Mouse (Mus musculus) spleen, postnatal 14 days (tissue): ENCODE measurements around the gene Enah.

Experiments
- DNase-seq, 2 experiments: peaks; one replicate each; pipeline ENCODE4 v3.0.0; 2021 to 2022; ENCODE audit warnings: low spot score in 2 of 2

The Enah gene

DNA sequence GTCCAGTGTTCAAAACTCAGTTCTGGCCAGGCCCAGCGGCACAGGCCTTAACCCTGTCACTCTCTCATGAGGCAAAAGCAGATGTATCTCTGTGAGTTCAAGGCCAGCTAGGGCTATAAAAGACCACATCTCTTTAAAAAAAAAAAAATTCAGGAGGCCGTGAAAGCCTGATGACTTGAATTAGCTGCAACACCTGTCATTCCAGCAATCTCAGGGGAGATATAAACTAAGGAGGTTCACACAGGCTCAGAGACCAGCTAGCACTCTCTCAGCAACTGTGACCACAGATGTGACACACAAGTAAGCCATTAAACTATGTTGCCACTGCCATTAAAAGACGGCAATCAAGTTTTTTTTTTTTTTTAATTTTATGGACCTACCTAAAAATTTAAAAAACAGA lies 56.0 kb downstream of the Enah start:
- DNase-seq = no peak

DNA sequence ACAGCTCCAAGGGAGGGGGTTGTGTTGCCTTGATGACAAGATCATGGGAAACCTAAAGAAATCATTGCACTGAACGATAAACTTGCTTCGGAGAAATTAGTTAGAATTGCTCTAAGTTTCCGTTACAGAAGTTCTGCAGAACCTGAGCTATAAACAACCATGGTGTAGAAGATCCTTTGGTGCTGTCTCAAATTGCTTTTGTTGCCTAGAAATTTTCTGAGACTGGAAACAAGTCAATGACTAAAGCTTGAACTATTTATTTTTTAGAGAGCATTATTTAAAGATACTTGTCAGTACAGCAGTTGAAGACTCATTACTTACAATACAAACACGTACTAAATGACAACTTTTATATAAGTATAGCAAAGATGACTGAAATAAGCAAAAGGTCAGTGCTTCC lies 56.4 kb downstream of the Enah start:
- DNase-seq = no peak

DNA sequence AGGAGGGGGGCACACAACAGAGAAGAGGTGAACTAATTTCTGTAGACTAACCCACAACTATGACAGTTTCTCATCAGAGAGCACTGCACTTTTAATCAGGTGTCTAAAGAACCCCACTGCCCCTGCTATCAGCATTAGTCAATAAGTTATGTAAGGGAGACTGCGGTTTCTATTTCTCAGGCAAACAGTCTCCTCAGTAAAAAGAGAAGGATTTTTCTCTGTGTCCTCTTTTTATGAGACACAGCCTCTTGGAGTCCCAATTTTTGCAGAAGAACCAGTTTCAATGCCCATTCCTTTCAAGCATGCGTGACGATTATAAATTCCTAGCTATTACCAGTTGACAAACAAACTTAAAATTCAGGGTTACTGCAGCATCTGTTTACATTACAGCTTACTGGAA lies 59.4 kb downstream of the Enah start:
- no peak for DNase-seq

DNA sequence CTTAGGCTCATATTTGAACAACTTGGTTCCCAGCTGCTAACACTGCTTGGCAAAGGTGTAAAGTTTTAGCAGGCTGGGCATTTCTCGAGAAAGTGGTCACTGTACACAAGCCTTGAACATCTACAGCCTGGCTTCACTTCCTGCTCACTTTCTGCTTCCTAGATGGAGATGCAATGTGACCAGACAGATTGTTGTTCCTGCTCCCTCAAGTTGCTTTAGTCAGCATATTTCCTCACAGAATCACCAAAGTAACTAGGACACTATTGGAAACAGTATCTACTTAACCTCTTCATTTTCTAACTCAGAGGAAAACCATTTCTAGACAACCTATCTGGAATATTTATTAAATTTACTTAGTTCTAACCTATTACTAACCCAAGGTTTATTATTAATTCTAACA lies 61.4 kb downstream of the Enah start:
- no peak for DNase-seq

DNA sequence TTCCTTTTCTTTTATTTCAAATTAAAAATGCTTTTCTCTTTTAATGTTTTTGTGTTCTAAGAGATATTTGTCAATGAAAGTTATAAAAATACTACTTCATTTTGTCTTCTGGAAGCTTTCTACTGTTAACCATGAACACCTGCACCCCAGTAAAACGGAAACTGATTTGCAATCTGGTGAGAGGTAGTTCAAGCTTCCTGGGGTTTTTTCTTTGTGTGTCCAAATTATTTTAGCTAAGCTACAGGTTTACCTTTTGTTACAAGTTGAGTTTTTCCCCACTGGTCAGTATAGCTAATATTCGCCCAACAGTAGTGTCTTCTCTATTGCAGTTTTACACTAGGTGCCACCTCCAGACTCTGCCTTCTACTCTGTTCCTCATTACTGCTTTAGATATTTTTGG lies 62.1 kb downstream of the Enah start:
- no peak for DNase-seq

DNA sequence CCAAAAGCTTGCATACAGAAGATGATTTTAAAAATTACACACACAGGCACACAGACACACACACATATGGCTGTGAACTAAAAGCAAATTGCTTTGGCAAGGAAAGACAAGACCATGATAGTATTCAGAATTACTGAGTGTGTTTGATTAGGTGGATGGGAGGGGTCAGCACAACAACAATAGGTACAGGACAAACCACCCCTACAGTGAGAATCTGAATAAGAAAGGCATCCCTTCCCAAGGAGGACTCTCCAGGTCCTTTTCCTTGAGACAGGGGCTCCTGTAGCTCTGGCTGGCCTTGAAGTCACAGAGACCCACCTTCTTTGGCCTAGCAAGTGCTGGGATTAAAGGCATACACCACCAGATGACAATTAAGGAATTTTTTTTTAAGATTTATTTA lies 66.2 kb downstream of the Enah start:
- DNase-seq = no peak

DNA sequence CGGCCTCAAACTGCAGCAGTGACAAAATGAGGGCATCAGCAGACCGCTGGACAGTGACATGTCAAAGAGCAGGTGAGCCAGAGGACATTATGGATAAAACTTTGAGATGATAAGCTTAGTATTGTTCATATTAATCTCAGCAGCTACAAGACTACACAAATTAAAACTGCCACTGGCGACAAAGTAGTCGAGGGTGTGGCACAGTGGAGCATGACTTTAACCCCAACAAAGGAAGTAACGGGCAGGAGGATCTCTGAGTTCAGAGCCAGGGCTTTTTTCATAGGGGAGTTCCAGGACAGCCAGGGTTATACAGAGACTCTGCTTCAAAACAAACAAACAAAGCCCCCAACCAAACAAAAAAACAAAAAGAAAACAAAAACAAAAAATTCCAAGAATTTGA lies 68.5 kb downstream of the Enah start:
- DNase-seq = no peak

DNA sequence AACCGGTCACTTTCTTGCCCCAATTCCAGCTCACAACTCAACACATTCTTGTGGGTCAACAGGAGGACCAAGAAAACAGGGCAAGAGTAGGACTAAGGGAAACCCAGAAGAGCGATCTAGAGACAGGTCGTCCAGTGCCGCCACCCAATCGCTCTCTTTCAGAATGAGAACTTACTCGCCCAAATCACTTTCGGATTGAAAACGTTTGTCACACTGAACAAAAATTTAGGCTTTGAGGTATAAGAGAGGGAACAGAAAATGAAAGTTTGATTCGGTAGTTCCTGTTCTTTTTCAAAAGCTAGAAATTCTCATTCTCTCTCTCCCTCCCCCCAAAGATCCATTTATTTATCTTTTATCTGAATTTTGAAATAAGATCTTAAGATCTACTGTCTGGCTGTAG lies 69.1 kb downstream of the Enah start:
- DNase-seq = no peak

DNA sequence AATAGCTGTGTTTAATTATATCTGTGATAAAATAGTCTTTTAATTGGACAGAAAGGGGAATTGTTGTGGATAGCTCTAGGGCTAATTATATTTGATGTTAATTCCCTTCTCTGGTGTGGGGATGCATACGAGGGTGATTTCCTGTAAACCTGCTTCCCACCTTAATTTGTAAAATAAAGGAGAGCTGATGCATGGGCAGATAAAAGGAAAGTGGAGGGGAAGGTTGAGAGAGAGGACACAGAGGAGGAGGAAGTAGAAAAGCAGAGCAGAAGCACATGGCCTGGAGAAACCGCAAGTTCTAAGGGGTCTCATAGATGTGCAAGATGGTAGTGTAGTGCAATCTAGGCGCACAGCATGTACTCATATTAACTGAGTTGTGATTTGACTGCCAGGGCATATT lies 71.6 kb downstream of the Enah start:
- DNase-seq = no peak

DNA sequence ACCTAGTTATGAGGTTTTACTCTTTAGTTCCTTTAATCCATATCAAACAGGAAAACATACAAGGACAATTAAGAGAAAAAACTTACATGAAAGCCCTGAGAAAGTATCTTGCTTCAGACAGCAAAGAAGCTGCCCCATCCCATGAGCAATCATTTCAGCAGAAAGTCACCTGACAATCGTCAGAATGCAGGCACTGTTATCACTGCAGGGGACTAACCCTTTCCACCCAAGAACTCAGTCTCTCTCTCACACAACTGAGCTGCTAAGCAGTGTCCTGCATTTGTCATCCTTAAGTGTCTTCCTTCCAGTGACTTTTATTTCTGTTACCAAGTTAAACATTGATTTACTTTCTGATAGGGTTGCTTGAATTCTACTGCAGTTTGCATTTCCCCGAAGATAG lies 82.7 kb downstream of the Enah start:
- no peak for DNase-seq

DNA sequence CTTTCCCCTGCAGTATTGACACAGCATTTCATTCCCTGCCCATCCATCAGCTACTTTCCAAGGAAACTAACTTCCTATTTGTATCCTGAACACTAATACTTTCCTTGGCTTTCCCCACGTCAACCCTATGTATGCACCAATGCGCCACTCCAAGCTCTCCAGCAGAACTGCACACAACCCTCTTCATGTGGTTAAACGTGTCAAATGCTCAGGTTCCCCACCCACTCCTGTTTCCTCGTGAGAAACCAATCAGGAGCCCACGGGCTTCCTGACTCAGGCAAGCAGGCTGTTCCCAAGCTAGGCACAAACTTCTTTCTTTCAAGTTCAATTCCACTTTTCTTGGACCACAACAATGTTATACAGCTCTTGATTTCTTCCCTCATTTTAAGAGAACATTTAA lies 91.4 kb downstream of the Enah start:
- DNase-seq = no peak

DNA sequence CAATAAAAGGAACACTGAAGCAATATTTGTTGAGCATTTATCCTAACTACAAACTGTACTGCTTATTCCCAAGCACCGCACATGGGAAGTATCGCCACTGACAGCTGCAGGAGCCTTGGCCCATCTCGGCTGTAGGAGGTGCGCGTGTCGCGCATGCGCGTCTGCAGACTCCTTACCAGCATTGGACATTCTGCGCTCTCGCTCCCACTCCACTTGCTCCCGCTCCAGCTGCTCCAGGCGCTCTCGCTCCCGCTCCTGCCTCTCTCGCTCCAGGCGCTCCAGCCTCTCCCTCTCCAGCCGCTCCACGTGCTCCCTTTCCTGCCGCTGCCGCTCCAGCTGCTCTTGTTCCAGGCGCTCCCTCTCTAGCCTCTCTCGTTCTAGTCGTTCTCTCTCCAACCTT lies 96.4 kb downstream of the Enah start:
- no peak for DNase-seq

DNA sequence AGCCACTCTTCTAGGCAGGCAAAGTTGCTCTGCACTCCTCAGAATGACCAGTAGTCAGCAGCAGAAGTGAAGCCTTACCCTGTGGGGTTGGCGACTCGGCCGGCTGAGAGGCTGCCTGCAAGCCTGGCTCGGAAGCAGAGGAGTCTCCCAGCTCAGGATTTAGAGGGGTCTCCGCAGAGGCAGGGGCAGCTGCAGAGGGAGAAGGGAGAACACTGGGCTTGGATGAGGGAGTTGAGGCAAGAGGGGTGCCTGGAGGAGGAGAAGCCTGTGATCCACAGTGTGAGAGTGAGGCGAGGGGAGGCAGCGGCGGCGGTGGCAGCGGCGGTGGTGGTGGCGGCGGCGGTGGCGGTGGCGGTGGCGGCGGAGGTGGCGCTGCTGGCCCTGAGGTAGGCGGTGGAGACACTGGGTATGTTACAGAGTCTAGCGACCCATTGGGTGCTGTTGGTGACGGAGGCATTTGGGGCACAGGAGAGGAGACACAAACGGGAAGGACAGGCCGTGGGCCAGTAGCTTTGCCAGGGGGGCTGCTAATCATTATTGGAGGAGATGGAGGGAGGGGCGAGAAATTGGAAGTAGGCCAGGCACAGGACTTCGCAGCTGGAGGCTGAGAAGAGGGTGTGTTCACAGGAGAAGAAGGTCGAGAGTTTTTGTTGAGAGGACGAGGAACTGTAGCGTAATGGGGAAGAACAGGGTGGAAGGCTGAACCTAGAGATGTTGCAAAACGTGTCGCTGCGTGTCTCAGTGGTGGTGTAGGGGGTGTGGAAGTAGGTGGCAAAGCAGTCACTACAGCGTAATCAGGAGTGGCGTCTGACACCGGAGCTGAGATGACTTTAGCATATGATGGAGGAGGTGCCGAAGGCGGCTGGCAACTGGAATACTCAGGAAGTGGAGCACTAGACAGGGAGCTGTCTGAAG lies 98.0 kb downstream of the Enah start:
- no peak for DNase-seq

DNA sequence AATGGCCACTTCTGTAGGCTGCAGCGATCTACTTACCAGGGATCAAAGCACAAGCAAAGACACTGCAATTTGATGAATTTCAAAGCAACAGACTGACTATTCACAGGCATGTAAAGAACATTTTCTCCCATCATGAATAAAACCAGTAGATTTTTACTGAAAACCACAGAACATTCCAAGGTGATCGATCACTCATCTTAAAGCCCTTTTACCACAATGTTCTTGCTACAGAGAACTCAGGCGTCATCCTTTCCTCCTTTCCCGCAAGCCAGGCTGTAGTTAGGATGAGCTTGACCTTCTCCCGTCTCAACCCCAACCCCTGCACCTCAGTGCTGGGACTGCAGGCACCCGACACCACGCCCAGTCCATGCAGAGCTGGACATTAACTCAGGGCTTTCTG lies 107.9 kb downstream of the Enah start:
- DNase-seq = no peak

DNA sequence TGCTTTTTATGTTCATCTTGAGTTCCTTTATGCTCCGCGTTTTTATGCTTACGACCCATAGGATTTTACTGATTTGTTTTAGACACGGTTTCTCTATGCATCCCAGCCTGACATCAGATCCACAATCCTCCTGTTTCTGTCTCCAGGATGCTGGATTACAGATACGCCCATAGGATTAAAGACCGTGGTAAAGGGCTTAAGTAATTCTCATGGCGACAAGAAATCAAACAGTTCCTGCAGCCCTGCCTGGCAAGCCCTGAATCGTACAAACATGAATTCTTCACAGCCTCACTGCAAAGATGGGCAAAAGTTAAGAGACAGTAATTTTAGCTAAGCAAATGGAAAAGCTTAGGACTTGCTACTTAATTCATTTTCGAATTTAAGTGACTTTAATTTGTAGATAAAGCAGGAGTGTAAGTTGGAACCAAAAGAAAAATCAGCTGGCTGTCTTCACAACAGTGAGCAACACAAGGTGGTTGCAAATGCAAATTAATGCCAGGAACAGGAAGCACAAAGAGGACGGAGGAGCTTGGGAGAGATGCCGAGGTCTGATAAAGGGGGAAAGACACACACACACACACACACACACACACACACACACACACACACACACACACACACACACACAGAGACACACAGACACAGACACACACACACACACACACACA lies 118.0 kb downstream of the Enah start:
- no peak for DNase-seq

DNA sequence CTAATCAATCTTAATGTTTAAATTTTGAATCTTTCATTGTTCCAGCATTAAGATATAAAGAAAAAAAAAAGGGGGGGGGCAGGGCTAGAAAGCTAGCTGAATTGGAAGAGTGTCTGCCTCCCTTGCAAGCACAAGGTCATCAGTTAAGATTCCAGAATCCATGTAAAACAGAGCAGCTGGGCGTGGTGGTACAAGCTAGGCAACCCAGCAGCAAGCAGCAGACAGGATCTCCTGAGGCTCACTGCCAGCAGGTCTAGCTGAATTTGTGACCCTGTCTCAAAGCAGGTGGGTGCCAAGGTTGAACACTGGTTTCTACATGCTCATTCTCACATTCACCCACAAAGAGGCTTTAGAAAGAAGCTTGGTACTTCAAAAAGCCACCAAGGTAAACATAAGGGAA lies 118.9 kb downstream of the Enah start:
- no peak for DNase-seq

DNA sequence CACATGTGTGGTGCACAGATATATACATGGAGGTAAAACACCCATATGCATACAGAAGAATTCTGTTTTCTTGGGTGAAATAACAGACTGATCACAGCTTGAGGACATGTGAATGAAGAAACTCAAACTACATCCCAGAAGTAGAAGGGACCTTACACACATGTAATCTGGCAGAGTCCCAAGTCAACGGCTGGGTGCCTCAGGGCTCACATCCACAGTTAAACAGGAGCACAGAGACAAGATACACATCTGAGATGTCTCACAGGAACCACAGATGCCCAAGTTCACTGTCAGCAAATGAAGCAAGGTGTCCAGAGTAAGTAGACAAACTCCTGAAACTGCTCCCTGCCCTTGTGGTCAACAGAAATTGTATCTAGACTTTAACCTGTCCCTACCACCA lies 120.8 kb downstream of the Enah start:
- DNase-seq = no peak

DNA sequence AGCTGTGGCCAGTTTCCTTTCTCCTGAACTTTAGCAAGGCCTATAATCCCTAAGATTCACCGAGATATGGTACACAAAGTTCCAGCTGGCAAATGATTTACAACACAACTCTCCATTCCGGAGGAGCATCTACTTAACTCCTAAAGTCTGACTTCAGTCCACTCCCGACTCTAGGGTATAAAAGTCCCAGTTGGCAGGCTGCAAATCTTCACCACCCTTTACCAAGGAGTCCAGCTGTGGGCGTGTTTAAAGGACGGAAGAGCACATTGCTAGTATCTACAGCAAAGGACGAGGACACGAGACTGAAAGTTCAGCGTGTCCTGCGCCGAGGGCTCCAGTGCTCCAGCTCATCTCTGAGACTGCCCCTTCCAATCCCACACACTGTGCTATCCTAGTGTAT lies 122.8 kb downstream of the Enah start:
- DNase-seq = no peak

DNA sequence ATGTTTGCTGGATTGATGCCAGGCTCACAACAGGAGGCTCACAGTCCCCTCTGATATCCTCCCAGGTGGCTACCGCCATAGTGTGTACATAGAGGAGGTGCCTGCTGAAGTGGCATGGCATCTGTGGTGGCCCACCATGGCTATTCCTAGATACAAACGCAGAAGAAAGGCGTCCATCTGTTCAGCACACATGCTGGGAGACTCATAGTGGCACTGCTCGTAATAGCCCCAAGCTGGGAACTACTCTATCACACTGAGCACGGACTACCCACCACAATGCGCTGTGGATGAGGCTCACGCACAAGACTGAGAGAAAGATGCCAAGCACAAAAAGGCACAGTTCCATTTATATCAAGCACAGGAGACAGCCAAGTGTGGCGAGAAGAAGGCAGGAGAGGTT lies 126.1 kb downstream of the Enah start:
- no peak for DNase-seq

DNA sequence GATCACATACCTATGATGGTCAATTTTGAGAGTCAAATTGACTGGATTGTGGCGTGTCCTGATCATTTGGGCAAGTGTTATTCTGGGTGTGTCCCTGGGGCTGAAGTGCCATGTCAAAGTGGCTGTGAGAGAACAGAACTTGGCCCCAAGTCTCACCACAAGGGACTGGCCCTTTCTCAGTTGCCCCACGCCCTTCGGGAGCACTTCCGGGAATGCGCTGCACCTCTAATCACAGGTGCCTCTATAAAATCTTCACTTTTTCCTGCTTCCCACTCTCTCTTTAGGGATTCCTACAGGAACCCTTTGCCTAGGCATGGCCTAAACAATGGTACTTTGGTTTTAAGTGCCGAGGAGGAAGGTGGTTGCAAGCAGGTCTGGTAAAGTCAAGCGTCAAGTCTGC lies 130.1 kb downstream of the Enah start:
- no peak for DNase-seq

DNA sequence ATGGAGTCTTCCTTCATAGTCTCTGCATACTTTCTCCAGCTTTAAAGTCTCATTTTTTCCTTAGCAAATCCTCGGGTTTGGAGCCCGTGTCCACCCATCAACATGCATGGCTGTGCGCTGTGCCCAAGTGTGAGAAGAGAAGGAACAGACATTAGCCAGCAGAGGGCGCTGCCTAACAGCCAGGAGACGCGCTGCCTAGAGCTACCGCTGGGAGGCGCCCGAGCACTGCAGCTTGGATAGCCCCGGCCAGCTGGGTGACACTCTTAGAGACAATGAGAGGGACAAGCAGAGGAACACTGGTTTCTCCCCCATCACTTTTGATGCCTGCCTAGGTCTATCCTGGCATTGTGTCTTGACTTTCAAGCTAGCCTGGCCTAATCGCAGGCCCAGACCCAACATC lies 131.0 kb downstream of the Enah start:
- DNase-seq = peak; percentile 72 to 84

DNA sequence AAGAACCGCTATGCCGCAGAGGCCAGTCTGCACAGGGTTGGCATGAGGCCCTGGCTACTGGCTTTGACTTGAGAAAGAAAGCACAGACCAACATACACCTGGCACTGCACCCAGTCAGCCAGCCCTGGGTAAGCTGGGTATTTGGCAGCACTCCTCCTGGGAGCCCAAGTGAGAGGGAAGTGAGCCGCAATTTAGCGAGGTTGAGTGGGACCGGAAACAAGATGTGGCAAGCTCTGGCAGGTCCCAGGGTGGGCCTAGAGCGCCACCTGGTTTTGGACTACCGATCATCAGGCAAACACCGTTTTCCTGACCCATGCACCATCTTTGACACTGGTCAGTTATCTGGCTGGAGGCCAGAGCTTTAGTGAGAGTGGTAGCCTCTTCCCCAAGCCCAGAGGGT lies 138.3 kb downstream of the Enah start:
- peak; percentile 46 to 61 for DNase-seq

DNA sequence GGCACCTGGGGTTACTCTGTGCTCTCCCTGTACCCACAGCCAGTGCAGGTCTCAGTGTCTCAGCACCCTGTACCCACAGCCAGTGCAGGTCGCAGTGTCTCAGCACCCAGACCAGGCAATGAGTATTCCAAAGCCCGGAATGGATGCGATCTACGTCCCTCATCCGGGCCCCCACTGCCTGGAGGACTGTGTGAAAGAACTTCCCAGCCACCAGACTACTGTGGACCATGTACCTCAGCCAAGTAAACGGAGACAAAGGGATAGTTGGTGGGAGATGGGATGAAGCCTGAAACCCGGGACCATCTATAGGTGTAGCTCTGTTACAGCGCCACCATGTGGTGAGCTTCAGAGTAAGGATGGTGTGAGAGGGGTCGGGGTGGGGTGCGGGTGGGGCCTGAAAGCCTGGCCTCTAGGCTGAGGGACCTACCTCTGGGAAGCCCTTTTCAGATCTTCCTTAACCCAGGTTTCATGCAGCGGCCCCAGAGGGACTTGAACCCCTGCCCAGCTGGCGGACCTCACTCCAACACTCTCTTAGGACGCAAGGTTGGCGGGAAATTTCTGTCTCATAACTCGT lies 139.0 kb downstream of the Enah start:
- no peak for DNase-seq
